Mouse (Mus musculus): ENCODE measurements around the gene Slc37a1.
"Not testable (repeated sequence)": the region's sequence is repeated elsewhere in the genome, so short reads cannot be mapped to it uniquely, and the experiment has no call there.

DNA sequence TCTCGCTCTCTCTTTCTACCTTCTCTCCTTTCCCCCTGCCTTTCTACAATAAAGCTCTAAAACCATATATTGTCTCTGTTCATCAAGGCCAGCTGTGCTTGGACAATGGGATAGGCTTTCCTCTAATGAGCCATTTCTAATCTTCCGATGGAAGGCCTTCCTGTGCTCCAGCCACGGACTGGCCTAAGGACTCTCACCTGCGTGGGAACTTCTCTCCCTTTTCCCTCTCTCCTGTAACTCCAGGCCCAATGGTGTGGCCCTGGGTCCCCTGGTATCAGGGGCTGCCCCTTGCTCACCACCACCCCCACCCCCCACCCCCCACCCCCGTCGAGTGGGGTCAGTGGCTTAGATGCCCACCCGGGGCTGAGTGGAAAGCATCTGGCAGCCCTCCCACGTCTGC lies 15.9 kb upstream of the Slc37a1 start:
- TF ChIP-seq CTCF (IDR thresholded peaks at IDR 0.05; ENCODE audit: low read depth); EP300 (optimal IDR thresholded peaks at IDR 0.05): not testable (repeated sequence)

Data from stomach, postnatal 0 days (tissue).